Mouse (Mus musculus): Measurements from ENCODE around the gene Ramp2. TPM values are rescaled to one million over a fixed set of nuclear protein-coding genes. Genes with fewer than 3 reads are reported as not detected.

Ramp2 gene
- polyA plus RNA-seq, 1 experiment from 2014 or later, result 62.3 TPM

GRCm38 (mm10) chr11:101253613-101254389 is 8.0 kb downstream of the Ramp2 start, which contains the start of gene Vps25:
Gene Vps25 (plus strand): TSS chr11:101253707.
- Histone ChIP-seq H3K9ac (ENCODE audit: low read length) (peak within 1 kb of the TSS; percentile 83), H3K4me3 (ENCODE audit: low read depth, low read length) (peak within 1 kb of the TSS; percentile 75), H3K36me3 (ENCODE audit: control insufficient read depth, insufficient read depth, low read length) (peaks cover 2% of the 10 kb centered on the region; the same call in 1 of the 2 replicates), H3K9me3 (ENCODE audit: control insufficient read depth, low read length) (no peaks in the 10 kb centered on the region), H3K4me1 (replicated peaks; ENCODE audit: control insufficient read depth, insufficient read depth) (no peaks in the 10 kb centered on the region; the same call in none of the 2 replicates), H3K27me3 (ENCODE audit: control insufficient read depth, insufficient read depth, low read length) (no peaks in the 10 kb centered on the region), H3K27ac (replicated peaks) (peak within 1 kb of the TSS; percentile 92), H3K4me2 (replicated peaks; ENCODE audit: low read depth) (peak within 1 kb of the TSS; percentile 82)
- TF ChIP-seq EP300 (optimal IDR thresholded peaks at IDR 0.05), result no peak
- peak; percentile 41 for TF ChIP-seq CTCF (IDR thresholded peaks at IDR 0.05; ENCODE audit: low read depth)
- ATAC-seq (ENCODE audit: low FRiP score, low TSS enrichment) (peak; percentile 87), DNase-seq (ENCODE audit: low spot score) (peak; percentile 86)
- WGBS, result under 1% methylated on average over 40 of the region's 40 CpGs

DNA sequence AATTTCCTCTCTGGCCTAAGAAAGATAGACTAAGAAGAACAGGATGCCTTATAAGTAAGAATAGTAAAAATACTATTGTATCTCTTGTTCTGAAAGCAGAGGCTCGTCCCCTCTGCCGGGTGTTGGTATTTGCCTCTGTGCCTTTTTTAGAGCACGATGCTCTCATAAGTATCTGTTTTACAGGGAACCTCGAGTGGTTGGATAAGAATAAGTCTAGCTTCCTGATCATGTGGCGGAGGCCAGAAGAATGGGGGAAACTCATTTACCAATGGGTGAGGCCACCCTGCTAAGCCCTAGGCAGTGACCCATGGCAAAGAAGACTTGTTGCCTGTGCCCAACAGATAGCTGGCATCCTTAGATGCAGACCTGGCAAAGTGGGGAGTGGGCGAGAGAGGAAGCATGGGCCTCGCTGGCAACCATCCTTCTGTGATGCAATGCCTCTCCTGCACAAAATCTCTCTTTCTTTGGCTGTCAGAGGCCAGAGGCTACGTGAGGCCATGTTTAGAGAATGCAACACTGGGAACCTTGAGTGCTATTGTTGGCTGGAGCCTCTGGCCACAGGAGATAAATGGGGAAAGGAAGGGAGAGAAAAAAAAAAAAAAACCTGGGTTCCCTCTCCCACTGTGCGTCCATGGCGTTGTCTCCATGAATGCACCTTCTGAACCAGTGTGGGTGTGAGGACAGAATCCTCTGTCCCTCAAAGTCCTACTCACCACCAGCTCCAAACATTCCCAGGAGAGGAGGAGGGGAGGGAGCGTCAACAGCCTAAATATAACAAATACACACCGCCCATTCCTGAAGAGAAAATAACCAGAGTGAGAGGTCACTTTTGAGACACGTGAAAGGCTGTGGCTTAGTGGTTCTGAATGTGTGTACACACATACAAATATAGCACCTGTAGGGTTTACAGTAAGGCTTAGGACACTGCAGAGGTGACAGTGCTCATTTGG is 10.3 kb downstream of the Ramp2 start:
- Histone ChIP-seq H3K4me1 (replicated peaks; ENCODE audit: control insufficient read depth, insufficient read depth) (no peaks in the 10 kb centered on the region; the same call in none of the 2 replicates), H3K4me3 (ENCODE audit: low read depth, low read length) (no peak overlapping the region), H3K27me3 (ENCODE audit: control insufficient read depth, insufficient read depth, low read length) (no peaks in the 10 kb centered on the region), H3K9me3 (ENCODE audit: control insufficient read depth, low read length) (no peaks in the 10 kb centered on the region), H3K4me2 (replicated peaks; ENCODE audit: low read depth) (no peak overlapping the region), H3K36me3 (ENCODE audit: control insufficient read depth, insufficient read depth, low read length) (peaks cover 2% of the 10 kb centered on the region; the same call in 1 of the 2 replicates), H3K27ac (replicated peaks) (no peak overlapping the region), H3K9ac (ENCODE audit: low read length) (no peak overlapping the region)
- no peak for TF ChIP-seq EP300 (optimal IDR thresholded peaks at IDR 0.05)
- no peak for TF ChIP-seq CTCF (IDR thresholded peaks at IDR 0.05; ENCODE audit: low read depth)
- 79% methylated on average over 13 of the region's 13 CpGs for WGBS
- ATAC-seq (ENCODE audit: low FRiP score, low TSS enrichment) (no peak), DNase-seq (ENCODE audit: low spot score) (no peak)

- Histone ChIP-seq H3K4me1 (replicated peaks; ENCODE audit: control insufficient read depth, insufficient read depth) (no peaks in the 10 kb centered on the region; the same call in 1 of the 2 replicates), H3K4me3 (ENCODE audit: low read depth, low read length) (no peak overlapping the region), H3K9me3 (ENCODE audit: control insufficient read depth, low read length) (no peaks in the 10 kb centered on the region), H3K27ac (replicated peaks) (peak overlapping the region; percentile 83), H3K4me2 (replicated peaks; ENCODE audit: low read depth) (peak overlapping the region; percentile 69; the same call in 1 of the 2 replicates), H3K36me3 (ENCODE audit: control insufficient read depth, insufficient read depth, low read length) (peaks cover 2% of the 10 kb centered on the region; the same call in 1 of the 2 replicates), H3K9ac (ENCODE audit: low read length) (no peak overlapping the region), H3K27me3 (ENCODE audit: control insufficient read depth, insufficient read depth, low read length) (no peaks in the 10 kb centered on the region)
- no peak for TF ChIP-seq EP300 (optimal IDR thresholded peaks at IDR 0.05)
- no peak for TF ChIP-seq CTCF (IDR thresholded peaks at IDR 0.05; ENCODE audit: low read depth)
- 12% methylated on average over 6 of the region's 6 CpGs for WGBS
- DNase-seq (ENCODE audit: low spot score) (peak; percentile 54), ATAC-seq (ENCODE audit: low FRiP score, low TSS enrichment) (peak; percentile 33)
Measured at GRCm38 (mm10) chr11:101259261-101259712, 13.5 kb downstream of the Ramp2 start.

DNA sequence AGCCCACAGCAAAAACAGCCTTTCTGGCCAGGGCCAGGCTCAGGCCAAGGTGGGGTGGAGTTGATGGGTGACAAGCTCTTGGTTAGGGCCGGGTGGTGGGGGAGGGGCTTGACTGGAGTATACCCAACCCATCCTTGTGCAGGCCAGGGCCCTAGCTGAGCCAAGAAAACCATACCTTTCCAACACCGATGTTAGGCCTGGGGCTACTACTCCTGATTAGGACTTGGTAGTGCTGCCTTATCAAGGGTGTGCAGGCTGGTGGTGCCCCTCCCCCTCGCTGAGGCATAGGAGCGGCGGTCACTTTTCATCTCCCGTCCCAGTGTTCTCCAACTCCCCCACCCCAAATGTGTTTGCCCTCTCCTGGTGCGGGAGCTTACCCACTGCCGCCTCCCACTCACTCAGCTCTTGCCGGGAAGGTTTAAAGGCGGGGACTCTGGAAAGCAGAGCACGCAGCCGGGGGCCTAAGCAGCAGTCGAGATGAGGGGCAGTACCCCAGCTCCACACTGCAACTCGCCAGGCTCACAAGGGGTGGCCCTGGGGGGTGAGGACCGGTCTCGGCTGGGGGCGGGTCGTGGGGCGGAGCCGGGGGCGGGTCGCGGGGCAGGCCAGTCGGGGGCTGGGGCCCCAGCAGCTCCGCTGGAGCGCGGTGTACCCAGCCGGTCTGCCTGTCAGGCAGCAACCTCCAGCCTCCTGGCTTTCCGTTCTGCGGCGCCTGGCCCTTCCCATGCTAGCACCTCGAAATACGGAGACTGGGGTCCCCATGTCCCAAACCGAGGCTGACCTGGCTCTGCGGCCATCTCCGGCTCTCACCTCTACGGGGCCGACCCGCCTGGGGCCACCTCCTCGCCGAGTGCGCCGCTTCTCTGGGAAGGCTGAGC is 14.4 kb downstream of the Ramp2 start, which contains the start of gene Wnk4:
TSS of gene Wnk4 (plus strand) at position 620 of the 878 bp plus-strand sequence.
- Histone ChIP-seq H3K9me3 (ENCODE audit: control insufficient read depth, low read length) (no peaks in the 10 kb centered on the region), H3K27ac (replicated peaks) (peak within 1 kb of the TSS; percentile 83), H3K4me3 (ENCODE audit: low read depth, low read length) (peak within 1 kb of the TSS; percentile 65), H3K27me3 (ENCODE audit: control insufficient read depth, insufficient read depth, low read length) (no peaks in the 10 kb centered on the region), H3K36me3 (ENCODE audit: control insufficient read depth, insufficient read depth, low read length) (peaks cover 2% of the 10 kb centered on the region; the same call in 1 of the 2 replicates), H3K9ac (ENCODE audit: low read length) (peak within 1 kb of the TSS; percentile 83), H3K4me1 (replicated peaks; ENCODE audit: control insufficient read depth, insufficient read depth) (no peaks in the 10 kb centered on the region; the same call in 1 of the 2 replicates), H3K4me2 (replicated peaks; ENCODE audit: low read depth) (peak within 1 kb of the TSS; percentile 69)
- TF ChIP-seq EP300 (optimal IDR thresholded peaks at IDR 0.05) (no peak), CTCF (IDR thresholded peaks at IDR 0.05; ENCODE audit: low read depth) (no peak)
- ATAC-seq (ENCODE audit: low FRiP score, low TSS enrichment) (peak; percentile 68), DNase-seq (ENCODE audit: low spot score) (peak; percentile 86)
- under 1% methylated on average over 41 of the region's 43 CpGs for WGBS

All from stomach, postnatal 0 days (tissue).